Mouse (Mus musculus): Measurements from ENCODE around the gene Sympk. TPM values are rescaled to one million over a fixed set of nuclear protein-coding genes. Genes with fewer than 3 reads are reported as not detected.

The Sympk gene
- polyA plus RNA-seq, 1 experiment, result 22.6 TPM

DNA sequence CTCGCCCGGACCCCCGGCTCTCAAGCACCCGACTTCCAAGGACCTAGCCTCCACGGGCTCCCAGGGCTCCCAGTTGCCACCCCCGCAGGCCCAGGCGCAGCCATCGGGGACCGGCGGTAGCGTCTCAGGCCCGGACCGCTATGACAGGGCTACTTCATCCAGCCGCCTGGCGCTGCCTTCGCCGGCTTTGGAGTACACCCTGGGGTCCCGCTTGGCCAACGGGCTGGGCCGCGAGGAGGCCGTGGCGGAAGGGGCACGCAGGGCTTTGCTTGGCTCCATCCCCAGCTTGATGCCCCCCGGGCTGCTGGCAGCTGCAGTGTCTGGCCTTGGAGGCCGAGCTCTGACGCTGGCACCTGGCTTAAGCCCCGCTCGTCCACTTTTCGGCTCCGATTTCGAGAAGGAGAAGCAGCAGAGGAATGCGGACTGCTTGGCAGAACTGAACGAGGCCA lies 19.5 kb upstream of the Sympk start:
- peaks cover 27% of the 10 kb centered on the region for H3K36me3 ChIP-seq (ENCODE audit: control insufficient read depth)
- TF ChIP-seq TAL1 (IDR thresholded peaks at IDR 0.05; ENCODE audit: low read length) (no peak), GATA1 (IDR thresholded peaks at IDR 0.05; ENCODE audit: low read length) (no peak)
- peaks cover 4% of the 10 kb centered on the region for H3K9me3 ChIP-seq (ENCODE audit: control insufficient read depth, low read length)
- peaks cover 69% of the 10 kb centered on the region for H3K4me1 ChIP-seq (ENCODE audit: control insufficient read depth)
- H3K27me3 ChIP-seq (ENCODE audit: control insufficient read depth), result no peaks in the 10 kb centered on the region
- peak overlapping the region; percentile 84 for H3K4me3 ChIP-seq (replicated peaks)

DNA sequence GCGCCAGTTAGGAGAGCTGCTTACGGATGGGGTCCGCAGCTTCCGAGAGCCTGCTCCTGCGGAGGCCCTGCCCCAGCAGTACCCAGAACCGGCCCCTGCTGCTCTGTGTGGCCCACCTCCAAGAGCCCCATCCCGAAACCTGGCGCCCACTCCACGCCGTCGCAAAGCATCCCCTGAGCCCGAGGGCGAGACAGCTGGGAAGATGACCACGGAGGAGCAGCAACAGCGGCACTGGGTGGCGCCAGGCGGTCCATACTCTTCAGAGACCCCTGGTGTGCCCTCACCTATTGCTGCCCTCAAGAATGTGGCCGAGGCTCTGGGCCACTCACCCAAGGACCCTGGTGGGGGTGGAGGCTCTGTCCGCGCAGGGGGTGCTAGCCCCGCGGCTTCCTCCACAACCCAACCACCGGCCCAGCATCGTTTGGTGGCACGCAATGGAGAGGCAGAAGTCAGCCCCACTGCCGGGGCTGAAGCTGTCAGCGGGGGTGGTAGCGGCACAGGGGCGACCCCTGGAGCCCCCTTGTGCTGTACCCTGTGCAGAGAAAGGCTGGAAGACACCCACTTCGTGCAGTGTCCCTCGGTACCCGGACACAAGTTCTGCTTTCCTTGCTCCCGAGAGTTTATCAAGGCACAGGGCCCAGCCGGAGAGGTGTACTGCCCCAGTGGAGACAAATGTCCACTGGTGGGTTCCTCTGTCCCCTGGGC lies 18.6 kb upstream of the Sympk start:
- Histone ChIP-seq H3K9me3 (ENCODE audit: control insufficient read depth, low read length) (peaks cover 4% of the 10 kb centered on the region), H3K27me3 (ENCODE audit: control insufficient read depth) (no peaks in the 10 kb centered on the region), H3K36me3 (ENCODE audit: control insufficient read depth) (peaks cover 27% of the 10 kb centered on the region), H3K4me1 (ENCODE audit: control insufficient read depth) (peaks cover 65% of the 10 kb centered on the region), H3K4me3 (replicated peaks) (peak overlapping the region; percentile 84)
- TF ChIP-seq GATA1 (IDR thresholded peaks at IDR 0.05; ENCODE audit: low read length), result no peak
- no peak for TF ChIP-seq TAL1 (IDR thresholded peaks at IDR 0.05; ENCODE audit: low read length)

GRCm38 (mm10) chr7:19006476-19006875 lies 17.7 kb upstream of the Sympk start:
- peaks cover 4% of the 10 kb centered on the region for H3K9me3 ChIP-seq (ENCODE audit: control insufficient read depth, low read length)
- no peaks in the 10 kb centered on the region for H3K27me3 ChIP-seq (ENCODE audit: control insufficient read depth)
- peaks cover 58% of the 10 kb centered on the region for H3K4me1 ChIP-seq (ENCODE audit: control insufficient read depth)
- no peak overlapping the region for H3K4me3 ChIP-seq (replicated peaks)
- TF ChIP-seq TAL1 (IDR thresholded peaks at IDR 0.05; ENCODE audit: low read length) (no peak), GATA1 (IDR thresholded peaks at IDR 0.05; ENCODE audit: low read length) (no peak)
- peaks cover 27% of the 10 kb centered on the region for H3K36me3 ChIP-seq (ENCODE audit: control insufficient read depth)

GRCm38 (mm10) chr7:19007026-19007977 lies 16.9 kb upstream of the Sympk start:
- Histone ChIP-seq H3K4me1 (ENCODE audit: control insufficient read depth) (peaks cover 53% of the 10 kb centered on the region), H3K4me3 (replicated peaks) (no peak overlapping the region)

GRCm38 (mm10) chr7:19010581-19010980 lies 13.6 kb upstream of the Sympk start:
- Histone ChIP-seq H3K4me1 (ENCODE audit: control insufficient read depth) (peaks cover 28% of the 10 kb centered on the region), H3K4me3 (replicated peaks) (no peak overlapping the region), H3K36me3 (ENCODE audit: control insufficient read depth) (peaks cover 22% of the 10 kb centered on the region), H3K27me3 (ENCODE audit: control insufficient read depth) (peaks cover 23% of the 10 kb centered on the region), H3K9me3 (ENCODE audit: control insufficient read depth, low read length) (peaks cover 2% of the 10 kb centered on the region)
- no peak for TF ChIP-seq GATA1 (IDR thresholded peaks at IDR 0.05; ENCODE audit: low read length)
- TF ChIP-seq TAL1 (IDR thresholded peaks at IDR 0.05; ENCODE audit: low read length), result no peak

More at GRCm38 (mm10) chr7:19007026-19007977, 16.9 kb upstream of the Sympk start:
- Histone ChIP-seq H3K36me3 (ENCODE audit: control insufficient read depth) (peaks cover 27% of the 10 kb centered on the region), H3K27me3 (ENCODE audit: control insufficient read depth) (peaks cover 7% of the 10 kb centered on the region), H3K9me3 (ENCODE audit: control insufficient read depth, low read length) (peaks cover 4% of the 10 kb centered on the region)
- no peak for TF ChIP-seq TAL1 (IDR thresholded peaks at IDR 0.05; ENCODE audit: low read length)
- no peak for TF ChIP-seq GATA1 (IDR thresholded peaks at IDR 0.05; ENCODE audit: low read length)

GRCm38 (mm10) chr7:19012025-19012621 lies 12.1 kb upstream of the Sympk start:
- no peak for TF ChIP-seq GATA1 (IDR thresholded peaks at IDR 0.05; ENCODE audit: low read length)
- Histone ChIP-seq H3K4me1 (ENCODE audit: control insufficient read depth) (peaks cover 14% of the 10 kb centered on the region), H3K36me3 (ENCODE audit: control insufficient read depth) (peaks cover 9% of the 10 kb centered on the region), H3K4me3 (replicated peaks) (no peak overlapping the region), H3K9me3 (ENCODE audit: control insufficient read depth, low read length) (no peaks in the 10 kb centered on the region), H3K27me3 (ENCODE audit: control insufficient read depth) (peaks cover 23% of the 10 kb centered on the region)

DNA sequence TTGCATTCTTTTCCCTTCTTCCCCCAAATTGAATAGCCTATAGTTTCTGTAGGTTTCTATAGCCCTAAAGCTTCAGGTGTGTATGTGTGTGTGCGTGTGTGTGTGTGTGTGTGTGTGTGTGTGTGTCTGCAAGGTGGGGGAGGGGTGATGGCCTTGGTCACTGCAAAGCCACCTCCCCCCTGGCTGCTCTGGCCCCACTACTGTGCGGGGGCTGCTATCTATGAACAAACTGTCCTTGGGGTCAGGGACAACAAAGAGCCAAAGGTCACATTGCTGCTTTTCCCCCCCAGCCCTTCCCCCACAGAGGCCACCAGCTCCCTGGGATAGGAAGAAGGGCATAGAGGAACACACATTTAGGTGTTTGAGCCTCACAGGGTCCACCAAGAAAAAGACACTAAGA lies 11.3 kb upstream of the Sympk start:
- H3K27me3 ChIP-seq (ENCODE audit: control insufficient read depth), result peaks cover 23% of the 10 kb centered on the region
- H3K4me1 ChIP-seq (ENCODE audit: control insufficient read depth), result peaks cover 11% of the 10 kb centered on the region
- H3K9me3 ChIP-seq (ENCODE audit: control insufficient read depth, low read length), result no peaks in the 10 kb centered on the region
- TF ChIP-seq TAL1 (IDR thresholded peaks at IDR 0.05; ENCODE audit: low read length) (no peak), GATA1 (IDR thresholded peaks at IDR 0.05; ENCODE audit: low read length) (no peak)
- H3K36me3 ChIP-seq (ENCODE audit: control insufficient read depth), result peaks cover 5% of the 10 kb centered on the region; the same call in 1 of the 2 replicates
- no peak overlapping the region for H3K4me3 ChIP-seq (replicated peaks)

- Histone ChIP-seq H3K4me3 (replicated peaks) (no peak overlapping the region), H3K4me1 (ENCODE audit: control insufficient read depth) (peaks cover 11% of the 10 kb centered on the region), H3K9me3 (ENCODE audit: control insufficient read depth, low read length) (no peaks in the 10 kb centered on the region), H3K36me3 (ENCODE audit: control insufficient read depth) (peaks cover 5% of the 10 kb centered on the region; the same call in 1 of the 2 replicates), H3K27me3 (ENCODE audit: control insufficient read depth) (peaks cover 27% of the 10 kb centered on the region)
- TF ChIP-seq GATA1 (IDR thresholded peaks at IDR 0.05; ENCODE audit: low read length), result no peak
- no peak for TF ChIP-seq TAL1 (IDR thresholded peaks at IDR 0.05; ENCODE audit: low read length)
These were observed 9.7 kb upstream of the Sympk start for GRCm38 (mm10) chr7:19014452-19014851.

Measured in erythroblast, embryonic 14.5 days (primary cell).